Mouse (Mus musculus) lung, postnatal 36 days (tissue): ENCODE data around the gene Ergic1.
A peak's percentile ranks its signal among the peaks of the same experiment; 100 is the strongest.

Source experiments
- DNase-seq: peaks from one replicate; pipeline ENCODE4 v3.0.0; 2022; ENCODE audit warnings: mixed read lengths

The Ergic1 gene

DNA sequence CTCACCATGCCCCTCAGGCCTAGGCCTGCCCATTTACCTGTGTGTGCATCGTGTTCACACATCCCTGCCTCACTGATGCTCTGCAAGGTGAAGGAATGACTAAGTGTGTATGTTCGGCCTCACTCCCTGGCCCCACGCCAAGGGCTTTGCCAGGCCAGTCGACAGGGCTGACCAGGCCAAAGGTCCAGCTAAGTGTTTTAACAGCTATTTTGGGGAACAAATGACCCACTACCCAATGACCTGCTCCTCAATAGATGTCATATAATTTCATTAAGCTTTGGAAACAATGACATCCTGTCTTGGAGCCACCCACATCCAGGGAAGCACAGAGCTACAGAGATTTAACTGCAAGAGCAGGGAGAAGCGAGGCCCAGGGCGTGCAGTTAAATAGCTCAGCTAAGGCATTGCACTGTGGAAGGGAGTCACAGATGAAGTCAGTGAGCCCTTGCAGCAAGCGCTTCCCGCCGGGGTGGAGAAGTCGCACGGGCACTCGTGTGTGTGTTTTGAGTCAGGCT is 41.1 kb downstream of the Ergic1 start:
- peak; percentile 79 for DNase-seq

DNA sequence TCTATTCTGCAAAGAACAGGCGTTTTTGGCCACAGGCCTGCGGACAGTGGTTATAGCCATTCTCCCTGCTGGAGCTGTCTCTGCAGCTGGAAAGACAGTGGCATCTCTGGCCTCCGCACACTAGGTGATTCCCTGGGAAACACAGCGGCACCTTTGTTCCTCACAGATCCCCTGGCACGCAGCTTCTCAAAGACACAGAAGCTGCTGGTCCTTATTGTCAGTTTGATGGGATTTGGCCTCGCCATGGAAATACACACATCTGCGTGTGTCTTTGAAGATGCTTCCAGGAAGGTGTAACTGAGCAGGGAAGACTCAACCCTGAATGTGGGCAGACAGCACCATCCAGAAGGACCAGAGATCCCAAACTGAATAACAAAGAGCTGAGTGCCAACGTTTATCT is 42.0 kb downstream of the Ergic1 start:
- no peak for DNase-seq

DNA sequence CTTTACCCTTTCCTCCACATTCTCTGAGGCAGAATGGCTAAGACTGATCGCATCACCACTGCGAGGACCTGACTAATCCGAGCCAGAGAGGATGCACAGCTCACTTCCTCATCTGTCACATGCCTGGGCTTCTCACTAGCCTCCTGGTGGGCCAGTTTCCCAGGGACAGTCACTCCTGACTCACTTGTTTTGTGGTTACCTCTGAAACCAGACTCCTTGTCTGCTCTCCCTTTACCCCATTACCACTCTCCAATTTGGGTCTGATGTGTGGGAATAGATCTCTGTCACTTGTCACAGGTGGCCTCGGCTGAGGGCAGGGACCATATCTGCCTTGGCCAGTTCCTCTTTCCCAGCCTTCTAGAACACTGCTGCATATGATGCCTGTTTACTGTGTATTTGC is 44.3 kb downstream of the Ergic1 start:
- peak; percentile 70 for DNase-seq

DNA sequence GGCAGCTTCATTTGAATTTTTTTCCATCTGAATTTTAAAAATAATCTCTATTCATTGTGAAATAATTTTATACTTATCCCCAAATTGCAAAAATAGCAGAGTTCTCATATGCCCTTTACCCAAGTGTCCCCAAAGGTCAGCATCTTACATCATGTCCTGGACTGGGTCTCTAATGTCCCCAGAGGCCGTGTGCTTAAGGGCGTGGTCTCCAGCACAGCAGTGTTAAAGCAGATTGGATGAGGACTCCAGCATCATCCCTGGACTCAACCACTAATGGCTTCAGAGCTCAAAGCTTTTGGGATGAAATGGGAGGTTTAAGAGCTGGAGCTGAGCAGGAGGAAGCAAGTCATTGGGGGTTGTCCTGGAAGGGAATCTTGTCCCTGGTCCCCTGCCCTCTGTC is 45.2 kb downstream of the Ergic1 start:
- DNase-seq, result peak; percentile 62

DNA sequence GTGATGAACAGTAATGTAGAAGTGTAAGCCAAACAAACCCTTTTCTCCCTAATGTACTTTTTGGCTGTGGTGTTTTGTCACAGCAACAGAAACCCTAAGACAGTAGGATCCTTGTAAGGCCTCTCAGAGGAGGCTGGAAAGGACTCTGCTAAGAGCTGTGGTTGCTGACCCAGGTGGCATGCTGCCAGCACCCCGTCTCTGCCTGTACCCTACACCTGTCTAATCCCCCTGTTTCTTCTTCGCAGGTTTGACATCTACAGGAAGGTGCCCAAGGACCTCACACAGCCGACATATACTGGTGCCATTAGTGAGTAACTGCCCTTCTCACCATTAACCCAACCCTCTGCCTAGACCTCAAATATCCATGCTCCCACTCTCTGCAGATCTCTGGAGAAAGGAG is 47.1 kb downstream of the Ergic1 start:
- no peak for DNase-seq

DNA sequence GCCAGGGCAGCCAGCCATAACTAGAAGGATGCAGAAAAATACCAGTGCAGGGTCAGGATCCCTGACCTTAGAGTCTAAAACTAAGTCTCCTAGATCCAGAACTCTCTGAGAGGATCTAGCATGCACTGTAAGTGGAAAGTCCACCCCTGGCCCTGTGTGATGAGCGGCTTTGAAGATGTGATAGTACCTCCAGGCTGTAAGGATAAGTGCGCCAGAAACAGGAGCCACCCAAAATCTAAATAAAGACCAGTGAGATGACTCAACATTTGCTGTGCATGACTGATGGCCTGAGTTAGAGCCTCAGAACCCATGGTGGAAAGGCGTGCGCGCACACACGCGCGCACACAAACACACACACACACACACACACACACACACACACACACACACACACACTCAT is 47.6 kb downstream of the Ergic1 start:
- DNase-seq, result no peak

DNA sequence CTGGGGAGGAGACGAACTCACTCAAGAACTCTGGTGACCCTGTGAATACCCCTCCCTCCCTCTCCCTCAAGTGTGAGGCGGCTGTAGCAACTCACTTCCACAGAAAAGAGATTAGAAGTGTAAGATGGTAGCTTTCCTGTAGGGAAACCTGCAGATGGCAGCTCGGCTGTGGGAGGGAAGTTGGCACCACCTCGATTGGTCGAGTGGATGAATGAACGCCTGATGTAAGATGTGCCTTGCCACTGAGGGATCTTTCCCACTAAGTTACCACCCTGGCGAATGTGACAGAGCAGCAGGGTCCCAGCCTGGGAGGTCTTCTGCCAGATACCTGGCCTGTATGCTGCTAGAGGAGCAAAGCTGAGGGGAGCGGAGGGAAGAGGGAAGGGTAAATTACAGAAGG is 48.5 kb downstream of the Ergic1 start:
- DNase-seq, result no peak

DNA sequence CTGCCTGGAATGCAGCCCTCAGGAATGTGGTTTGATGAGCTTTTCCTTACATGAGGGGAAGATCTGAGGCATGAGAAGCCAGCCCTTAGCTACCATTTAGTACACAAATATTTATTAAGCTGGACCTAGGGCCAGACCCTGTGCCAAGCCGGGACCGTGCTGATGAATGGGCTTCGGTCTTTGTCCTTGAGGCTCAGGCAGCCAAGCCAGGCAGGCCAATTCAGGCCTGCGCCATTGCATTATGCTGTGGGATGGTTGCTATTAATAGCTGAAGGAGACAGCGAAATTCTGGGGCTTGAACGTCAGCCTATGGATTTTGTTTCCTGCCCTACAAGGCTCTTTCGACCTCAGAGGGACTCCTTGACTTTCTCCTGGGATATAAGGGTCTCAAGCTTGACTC is 50.0 kb downstream of the Ergic1 start:
- DNase-seq, result peak; percentile 73

DNA sequence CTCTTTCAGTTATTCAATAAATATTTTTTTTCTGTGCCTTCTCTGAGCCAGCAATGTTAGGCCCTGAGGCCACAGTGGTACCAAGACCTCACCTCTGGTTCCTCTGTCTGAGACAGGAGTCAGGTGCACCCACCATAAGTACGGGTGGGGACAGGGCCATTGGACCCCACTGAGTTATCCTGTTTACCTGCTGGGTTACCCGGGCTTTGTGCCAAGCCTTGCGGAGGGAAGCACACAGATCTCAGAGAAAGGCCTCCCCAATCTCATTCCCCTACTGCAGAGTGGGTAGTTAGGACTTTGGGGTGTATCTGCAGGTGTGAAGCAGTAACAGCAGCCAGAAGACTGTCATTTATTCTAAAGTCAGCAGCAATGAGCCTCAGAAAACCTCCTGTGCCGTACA is 50.6 kb downstream of the Ergic1 start:
- no peak for DNase-seq

DNA sequence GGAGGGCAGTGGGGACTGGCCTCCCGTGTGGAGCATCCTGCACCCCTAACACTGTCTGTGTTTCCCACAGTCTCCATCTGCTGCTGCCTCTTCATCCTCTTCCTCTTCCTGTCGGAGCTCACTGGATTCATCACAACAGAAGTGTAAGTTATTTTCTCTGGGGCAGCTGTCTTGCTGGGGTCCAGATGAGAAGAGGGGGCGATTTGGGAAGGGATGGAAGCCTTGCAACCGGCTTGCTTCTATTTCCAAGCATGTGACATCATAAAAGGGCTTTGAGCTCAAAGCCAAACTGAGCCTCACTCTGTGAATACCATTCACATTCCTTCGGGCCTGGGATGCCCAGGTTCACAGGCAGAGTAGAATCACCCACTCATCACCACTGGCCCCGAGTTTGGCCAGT is 53.0 kb downstream of the Ergic1 start:
- no peak for DNase-seq

DNA sequence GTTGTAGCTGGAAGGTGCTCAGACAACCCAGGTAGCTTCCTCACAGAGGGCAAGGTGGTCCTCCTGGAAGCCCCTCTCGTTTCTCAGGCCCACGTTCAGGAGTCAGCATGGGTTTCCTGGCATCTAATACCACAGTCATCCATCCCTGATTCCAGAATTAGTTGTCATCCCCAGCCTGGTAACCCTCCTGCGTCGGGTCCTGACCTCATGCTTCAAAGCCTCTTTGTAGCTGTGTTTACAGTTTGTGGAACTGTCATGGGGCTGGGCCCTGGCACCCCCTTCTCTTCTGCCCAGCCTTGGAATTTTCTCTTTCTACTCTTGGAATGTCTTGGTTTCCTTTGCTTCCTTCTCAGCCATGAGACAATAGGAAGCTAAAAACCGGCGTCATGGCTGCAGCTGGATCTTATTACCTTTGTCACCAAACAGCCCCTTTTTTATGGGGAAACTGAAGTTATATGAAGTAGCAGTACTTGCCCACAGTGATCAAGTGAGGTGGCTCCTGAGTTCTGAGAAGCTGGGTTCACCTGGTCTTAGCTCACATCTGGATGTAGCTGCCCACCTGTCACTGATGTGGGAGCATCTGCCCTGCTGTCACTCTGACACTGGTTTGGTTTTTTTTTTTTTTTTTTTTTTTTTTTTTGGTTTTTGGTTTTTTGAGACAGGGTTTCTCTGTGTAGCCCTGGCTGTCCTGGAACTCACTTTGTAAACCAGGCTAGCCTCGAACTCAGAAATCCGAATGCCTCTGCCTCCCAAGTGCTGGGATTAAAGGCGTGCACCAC is 53.6 kb downstream of the Ergic1 start:
- DNase-seq, result no peak

DNA sequence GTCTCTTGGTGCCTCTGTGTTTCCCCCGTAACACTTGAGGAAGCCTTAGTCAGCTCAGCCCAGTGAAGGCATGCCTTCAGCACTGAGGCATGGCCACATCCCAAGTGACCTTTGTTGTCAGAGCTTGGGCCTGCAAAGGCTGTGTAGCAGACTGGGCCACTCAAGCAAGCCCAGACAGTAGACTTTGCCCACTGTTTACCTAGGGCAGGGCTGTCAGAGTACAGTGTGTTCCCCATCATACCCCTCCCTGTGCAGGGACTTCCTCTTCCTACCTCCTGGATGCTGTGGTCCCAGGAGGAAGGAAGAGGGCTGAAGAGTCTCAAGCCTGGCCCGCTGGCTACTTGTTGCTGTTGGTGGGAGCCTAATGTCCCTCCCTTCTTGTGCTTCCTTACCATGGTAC is 55.4 kb downstream of the Ergic1 start:
- peak; percentile 88 for DNase-seq

DNA sequence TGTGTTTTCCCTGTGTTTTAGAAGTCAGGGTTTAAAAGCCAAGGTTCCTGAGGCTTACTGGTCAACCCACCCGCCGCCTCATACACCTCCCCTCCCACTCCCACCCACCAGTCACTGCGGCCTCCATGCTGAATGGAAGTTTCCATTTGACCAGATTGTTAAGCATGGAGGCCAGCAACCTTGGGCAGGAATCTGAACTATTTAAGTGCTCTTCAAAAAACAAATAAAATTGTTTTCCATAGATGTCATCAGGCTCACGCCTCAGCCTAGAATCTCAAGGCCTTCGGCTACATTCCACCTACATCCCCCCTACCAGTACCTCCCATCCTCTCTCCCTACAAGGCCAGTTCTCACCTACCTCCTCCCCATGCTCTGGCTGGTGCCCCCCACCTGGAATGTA is 57.2 kb downstream of the Ergic1 start:
- no peak for DNase-seq

DNA sequence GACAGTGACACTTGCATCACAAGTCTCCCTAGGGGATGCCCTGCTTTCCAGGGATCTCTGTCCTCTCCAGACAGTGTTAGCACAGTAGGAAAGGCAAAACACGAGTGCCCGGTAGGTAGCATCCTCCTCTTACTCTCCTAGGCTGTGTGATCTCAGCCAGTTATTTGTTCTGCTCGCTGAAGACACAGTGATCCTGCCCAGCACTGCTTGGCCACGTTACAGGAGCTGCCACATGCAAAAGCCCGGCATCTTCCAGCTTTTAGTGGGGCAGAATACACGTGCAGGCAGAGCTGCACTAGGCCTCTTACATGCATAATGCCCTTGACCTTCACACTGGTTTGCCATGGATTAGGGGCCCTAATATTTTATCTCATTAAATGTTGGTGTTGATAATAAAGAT is 58.3 kb downstream of the Ergic1 start:
- no peak for DNase-seq

DNA sequence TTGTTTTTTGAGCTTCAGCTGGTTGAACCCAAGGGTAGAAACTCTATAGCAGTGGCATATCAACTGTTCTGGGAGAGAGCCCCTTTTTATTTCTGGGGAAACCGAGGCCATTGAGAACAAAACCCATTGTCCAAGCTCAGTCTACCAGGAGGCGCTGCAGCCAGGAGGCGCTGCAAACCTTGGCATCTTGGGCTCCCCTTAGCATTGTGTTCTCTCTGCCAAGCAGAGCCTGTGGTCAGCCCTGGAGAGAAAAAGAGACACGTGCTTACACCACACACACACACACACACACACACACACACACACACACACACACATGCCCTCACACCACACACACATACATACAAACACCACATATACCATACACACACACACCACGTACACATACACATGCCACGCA is 59.0 kb downstream of the Ergic1 start:
- no peak for DNase-seq

DNA sequence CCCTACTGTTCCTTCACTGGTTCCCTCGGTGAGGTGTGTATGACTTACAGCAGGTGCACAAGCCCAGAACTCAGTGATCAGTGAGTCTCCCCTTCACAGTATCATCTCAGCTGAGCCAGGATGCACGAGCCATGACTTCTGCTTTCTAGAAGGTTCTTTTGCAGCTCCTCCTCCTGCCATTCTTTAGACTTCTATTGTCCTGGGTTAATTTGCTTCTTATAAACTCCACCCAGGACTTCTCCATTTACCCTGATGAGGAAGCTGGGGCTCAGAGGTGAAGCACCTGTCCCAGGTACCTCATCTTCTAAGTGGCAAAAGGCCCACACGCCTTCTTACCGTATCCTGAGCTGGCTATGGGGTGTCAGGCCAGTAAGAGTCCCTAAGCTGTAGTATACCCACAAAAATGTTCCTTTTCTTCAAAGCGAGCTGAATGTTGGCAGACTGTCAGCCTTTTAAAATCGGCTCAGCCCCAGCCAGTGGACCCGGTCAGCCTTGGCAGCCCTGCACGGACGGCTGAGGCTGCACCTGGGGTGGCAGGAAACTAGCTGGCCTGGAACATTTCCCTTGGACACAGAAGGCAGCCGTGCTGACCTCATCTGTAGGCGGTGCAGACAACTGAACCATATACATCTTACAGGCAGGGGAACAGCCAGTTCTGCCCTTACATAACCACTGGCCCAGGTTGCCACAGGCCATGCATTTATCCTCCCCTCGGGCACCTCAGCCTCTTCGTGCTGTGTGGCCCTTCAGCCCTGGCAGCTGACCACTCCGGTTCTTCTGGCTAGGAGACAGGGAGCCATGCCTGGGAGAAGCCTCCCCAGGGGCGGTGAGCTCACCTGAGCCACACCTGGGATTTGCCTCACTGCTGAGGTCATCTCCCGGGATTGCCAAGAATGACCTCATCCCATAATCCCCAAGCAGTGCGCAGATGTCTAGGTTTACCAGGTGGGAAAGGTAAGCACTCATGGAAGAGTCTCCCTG is 59.8 kb downstream of the Ergic1 start:
- DNase-seq, result peak; percentile 91

DNA sequence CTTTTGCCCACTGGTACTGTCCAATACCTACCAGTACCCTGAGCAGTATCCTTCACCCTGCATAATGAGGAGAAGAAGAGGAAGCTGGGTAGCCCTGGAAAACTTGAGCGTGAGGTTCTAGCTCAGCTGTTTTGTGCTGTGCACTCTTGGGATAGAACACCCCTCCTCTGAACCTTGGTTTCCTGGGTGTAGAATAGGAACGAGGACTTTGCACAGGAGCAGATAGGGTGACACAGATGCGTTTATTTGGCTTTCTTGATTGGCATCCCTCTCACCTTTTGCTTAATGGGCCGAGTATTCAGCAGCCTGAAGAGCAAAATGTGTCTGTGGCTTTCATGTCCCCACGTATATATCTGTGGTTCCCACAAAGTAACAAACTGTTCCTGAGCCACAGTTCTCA is 60.6 kb downstream of the Ergic1 start:
- DNase-seq, result no peak

DNA sequence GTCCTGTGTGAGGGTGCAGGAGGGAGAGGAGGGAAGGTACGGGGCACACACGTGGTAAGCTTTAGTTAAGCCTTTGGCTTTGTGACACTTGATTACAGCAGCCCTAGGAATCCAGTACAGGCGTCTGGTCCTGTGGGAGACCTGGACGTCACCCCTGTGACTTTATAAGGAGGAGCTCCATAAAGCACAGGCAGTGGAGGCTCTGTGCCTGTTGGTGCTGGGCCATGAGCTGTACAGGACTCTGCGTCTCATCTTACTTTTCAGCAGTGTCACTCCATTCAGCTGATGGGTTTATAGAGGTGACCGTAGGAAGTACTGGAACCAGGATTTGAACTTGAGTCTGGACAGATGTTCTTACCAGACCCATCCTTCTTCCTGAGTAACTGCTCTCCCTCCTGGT is 62.7 kb downstream of the Ergic1 start:
- no peak for DNase-seq

DNA sequence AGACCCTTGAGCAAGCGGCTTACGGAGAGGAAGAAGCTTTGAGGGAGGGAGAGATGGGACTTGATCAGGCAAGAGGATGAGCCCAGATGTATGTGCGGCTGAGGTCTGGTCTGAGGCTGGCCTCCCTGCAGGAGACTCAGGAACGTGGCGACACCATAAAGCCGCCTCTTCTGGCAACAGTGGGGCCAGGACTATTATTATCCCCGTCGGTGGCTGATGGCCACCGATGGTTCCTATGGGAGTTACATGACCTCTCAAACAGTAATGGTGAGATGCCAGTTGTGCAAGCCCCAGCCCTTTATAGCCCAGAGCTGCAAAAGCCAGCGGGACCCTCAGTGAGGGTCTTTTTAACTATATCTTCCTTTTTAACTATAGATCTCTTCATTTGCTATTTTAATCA is 63.7 kb downstream of the Ergic1 start:
- DNase-seq, result no peak

DNA sequence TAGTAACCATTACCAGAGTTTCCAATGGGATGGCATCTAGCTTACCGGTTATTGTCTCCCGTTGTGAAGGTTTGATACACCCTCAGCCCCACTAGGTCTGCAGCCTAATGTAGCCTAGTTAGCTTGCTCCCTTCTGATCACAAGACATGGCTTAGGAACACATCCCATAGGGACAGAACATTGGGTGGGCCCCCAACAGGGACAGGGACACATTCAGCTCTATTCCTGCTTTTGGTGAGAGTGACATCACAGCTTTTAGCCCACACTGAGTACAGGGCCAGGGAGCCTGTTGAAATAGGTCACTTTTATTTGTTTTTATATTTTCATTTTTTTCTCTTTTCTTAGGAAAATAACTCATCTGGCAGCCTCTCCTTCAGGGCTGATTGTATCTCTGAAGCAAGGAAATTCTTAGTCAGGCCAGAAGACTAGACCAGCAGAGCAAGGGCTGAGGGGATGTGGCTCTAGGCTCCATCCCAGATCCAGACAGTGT is 64.3 kb downstream of the Ergic1 start:
- no peak for DNase-seq

DNA sequence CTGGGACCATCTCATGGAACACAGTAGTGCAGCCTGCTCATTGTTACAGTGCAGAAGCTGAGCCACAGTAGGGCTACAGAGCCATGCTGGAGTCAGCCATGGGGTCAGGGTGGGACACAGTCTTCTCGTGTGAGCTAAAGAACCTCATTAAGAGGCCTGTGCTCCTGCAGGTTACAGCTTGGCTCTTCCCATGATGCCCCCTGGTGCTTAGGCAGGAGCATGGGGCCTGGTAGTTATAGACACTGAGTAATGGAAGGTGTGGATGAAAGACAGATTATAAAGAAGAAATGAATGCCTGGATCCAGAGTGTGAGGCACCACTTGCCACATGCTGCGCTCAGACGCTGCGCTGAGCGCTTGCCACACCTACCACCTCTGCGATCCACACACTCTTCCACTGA is 67.2 kb downstream of the Ergic1 start:
- no peak for DNase-seq

DNA sequence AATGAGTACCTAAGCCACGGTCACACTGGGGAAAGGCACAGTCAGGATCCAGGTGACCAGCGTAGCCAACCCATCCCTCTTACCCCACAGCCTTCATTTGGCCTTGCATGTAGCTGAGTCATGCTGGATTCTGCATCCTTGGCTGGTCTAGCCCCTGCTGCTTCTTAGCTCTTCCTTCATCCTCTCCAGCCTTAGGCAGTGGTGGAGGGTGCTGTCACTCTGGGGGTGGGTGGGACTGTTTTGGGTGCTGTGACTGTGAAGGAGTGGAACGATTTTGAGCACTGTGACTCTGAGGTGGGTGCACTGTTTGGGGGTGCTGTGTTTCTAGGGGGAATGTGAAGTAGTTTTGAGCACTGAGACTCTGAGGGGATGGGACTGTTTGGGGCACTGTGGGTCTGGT is 67.6 kb downstream of the Ergic1 start:
- no peak for DNase-seq

DNA sequence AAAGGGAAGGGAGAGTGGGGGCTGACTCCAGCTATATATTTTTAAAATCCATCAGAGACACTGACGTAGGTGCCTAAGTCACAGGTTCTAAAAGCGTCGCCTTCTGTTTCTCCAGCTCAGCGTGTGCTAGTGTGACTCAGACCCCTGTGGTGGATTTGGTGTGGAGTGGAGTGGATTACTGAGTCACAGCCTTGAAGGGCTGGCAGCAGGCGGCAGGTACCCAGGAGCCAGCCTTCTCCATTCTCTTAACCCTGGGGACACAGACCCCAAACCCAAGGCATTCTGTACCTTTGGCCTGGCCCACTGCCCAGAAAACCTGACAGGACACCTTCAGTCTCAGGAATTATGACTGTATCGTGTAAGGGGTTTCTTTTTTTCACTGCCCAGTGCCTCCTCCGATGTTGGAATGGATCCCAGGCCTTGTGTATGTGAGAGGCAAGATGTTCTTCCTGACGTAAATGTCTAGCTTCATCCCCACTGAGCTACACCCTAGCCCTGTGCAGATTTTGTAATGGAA is 70.6 kb downstream of the Ergic1 start:
- DNase-seq, result no peak

DNA sequence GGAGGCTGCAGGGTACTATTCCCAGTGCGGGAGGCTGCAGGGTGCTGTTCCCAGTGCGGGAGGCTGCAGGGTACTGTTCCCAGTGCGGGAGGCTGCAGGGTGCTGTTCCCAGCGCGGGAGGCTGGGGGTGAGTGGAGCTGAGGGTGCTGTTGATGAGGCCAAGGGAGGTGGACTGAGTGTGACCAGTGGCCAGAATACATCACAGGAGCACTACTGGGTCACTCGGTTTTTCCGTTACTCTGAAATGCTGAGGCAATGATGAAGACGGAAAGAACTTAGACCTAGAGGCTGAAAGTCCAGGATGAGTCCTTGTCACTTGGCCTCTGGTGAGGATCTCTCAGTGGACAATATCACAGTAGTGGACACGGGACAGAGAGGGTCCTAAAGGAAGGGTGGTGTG is 71.9 kb downstream of the Ergic1 start:
- no peak for DNase-seq
